ENCODE assay signal across 8 mouse cellular contexts in the genomic region with DNA sequence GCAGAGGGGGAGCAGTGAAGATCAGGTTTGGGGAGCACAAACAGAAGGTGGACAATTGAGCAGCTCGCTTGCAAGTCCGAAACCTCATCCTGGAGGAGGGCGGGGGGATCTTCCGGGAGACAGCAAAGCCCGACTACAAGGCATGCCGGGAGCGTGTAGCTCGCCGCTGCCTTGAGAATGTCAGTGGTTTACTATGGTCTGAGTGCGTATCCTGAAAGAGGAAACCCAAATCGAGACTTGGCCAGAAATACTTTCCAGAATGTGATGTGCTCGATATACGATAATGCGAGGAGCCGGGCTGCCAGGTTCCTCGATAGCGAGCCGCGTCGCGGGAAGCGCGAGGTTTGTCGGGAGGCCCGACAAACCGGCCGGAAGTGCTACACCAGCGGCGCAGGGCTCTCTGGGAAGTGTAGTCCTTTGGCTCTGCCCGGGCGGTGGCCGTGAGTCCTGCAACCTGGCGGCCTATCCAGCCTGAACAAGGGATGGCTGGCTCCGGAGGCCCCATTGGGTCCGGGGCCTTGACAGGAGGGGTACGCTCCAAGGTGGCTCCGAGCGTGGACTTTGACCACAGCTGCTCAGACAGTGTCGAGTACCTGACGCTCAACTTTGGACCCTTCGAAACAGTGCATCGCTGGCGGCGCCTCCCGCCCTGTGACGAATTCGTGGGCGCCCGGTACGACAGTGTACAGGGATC. TPM values are rescaled to one million over a fixed set of nuclear protein-coding genes. Genes with fewer than 3 reads are reported as not detected.
DNase-seq lines count a peak whose midpoint lies in the region; ATAC-seq lines count a peak whose summit lies in the region.

Gene Lztr1 (plus strand): TSS at position 143 of the 694 bp plus-strand sequence.

- DNase-seq in MN1 (ENCODE audit: low spot score), result peak; percentile 94
- DNase-seq in cerebellum, adult 9-10 months, result peak; percentile 90
- DNase-seq in frontal cortex, adult 2 months (ENCODE audit: extremely low spot score in 1 of 2, low spot score in 1 of 2), result peak; percentile 76 to 88
- peak; percentile 94 for DNase-seq in hindbrain, embryonic 11.5 days (ENCODE audit: low spot score)
- DNase-seq in layer of hippocampus, postnatal 10 days (ENCODE audit: low spot score in 2 of 2), result peak; percentile 85 to 89
- peak; percentile 92 for DNase-seq in lung, postnatal 10 days
- peak; percentile 88 for DNase-seq in ovary, postnatal 36 days (ENCODE audit: low spot score)
- peak; percentile 87 for DNase-seq in thymus, postnatal 25 days

- peak within 1 kb of the TSS; percentile 67 for H3K4me2 ChIP-seq in hindbrain, embryonic 11.5 days (replicated peaks; ENCODE audit: low read depth, low read length)

- H3K9me3 ChIP-seq in hindbrain, embryonic 11.5 days (ENCODE audit: control insufficient read depth, low read length), result no peaks in the 10 kb centered on the region

- H3K36me3 ChIP-seq in hindbrain, embryonic 11.5 days (ENCODE audit: control insufficient read depth, insufficient read depth, low read length), result no peaks in the 10 kb centered on the region

- H3K9ac ChIP-seq in hindbrain, embryonic 11.5 days (ENCODE audit: low read depth, low read length), result peak within 1 kb of the TSS; percentile 89

- ATAC-seq in hindbrain, embryonic 11.5 days (ENCODE audit: low FRiP score), result peak; percentile 97

- 1% methylated on average over 50 of the region's 50 CpGs for WGBS in hindbrain, embryonic 11.5 days

- peak within 1 kb of the TSS; percentile 78 for H3K4me3 ChIP-seq in hindbrain, embryonic 11.5 days (ENCODE audit: low read depth, low read length)

- peak within 1 kb of the TSS; percentile 67 for H3K27ac ChIP-seq in hindbrain, embryonic 11.5 days (ENCODE audit: low read depth, low read length)

- no peaks in the 10 kb centered on the region for H3K27me3 ChIP-seq in hindbrain, embryonic 11.5 days (ENCODE audit: control insufficient read depth, insufficient read depth, low read length)

- H3K4me1 ChIP-seq in hindbrain, embryonic 11.5 days (replicated peaks; ENCODE audit: control insufficient read depth, insufficient read depth, low read length), result no peaks in the 10 kb centered on the region

RNA-seq across cellular contexts. Expression of gene Lztr1, which starts in this region (rescaled TPM):
- 267 and 291 TPM in 2 replicates for polyA plus RNA-seq in frontal cortex, adult 2 months (2012; rRNA removed)
- 85.3 and 85.8 TPM in 2 replicates for polyA plus RNA-seq in hindbrain, embryonic 11.5 days (2014; fragmentation: Nextera tagmentation; extraction: Ambion mirVana)
- total RNA-seq in layer of hippocampus, postnatal 10 days (2021), result 100 to 1,000 TPM; 182 to 188 TPM

Comparison
In these comparisons a context has a peak if more than half of its experiments do, and no peak if none do; other contexts are left out.
1. Peak in every context shown above with its lines: DNase-seq, ATAC-seq, H3K4me3 ChIP-seq and H3K27ac ChIP-seq.